Mouse (Mus musculus): ENCODE measurements at regions not wholly inside any gene's neighbourhood (a gene's known extent, or its start where the extent isn't known, plus 50 kb on each side); places are given as distances from the start of the nearest gene placed in this dataset.

- DNase-seq (ENCODE audit: low spot score) = no peak
- Histone ChIP-seq H3K4me1 (no peaks in the 10 kb centered on the region), H3K36me3 (no peaks in the 10 kb centered on the region), H3K9me3 (no peaks in the 10 kb centered on the region), H3K27ac (no peak overlapping the region), H3K27me3 (ENCODE audit: insufficient read depth, poor library complexity, severe bottlenecking) (no peaks in the 10 kb centered on the region), H3K4me3 (no peak overlapping the region)
- WGBS = 90% methylated on average over 6 of the region's 6 CpGs
Measured at GRCm38 (mm10) chr4:56027258-56027657, 495.0 kb upstream of the Klf4 start.

DNA sequence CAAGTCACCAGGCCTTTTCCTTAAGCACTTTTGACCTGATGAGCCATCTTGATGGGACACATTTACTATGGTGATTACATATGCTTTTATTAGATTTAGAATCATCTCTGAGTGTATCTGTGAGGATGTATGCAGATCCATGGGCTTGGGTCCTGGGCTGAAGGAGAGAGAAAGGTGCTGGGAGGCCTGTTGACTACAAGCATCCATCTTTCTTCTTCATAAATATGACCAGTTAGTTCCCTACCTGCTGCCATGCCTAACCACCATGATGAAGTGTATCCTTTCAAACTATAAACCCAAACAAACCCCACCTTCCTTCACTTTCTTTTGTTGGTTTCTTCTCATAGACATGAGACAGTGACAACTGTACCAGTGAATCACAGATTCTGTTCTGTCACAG, 492.2 kb upstream of the Klf4 start:
- DNase-seq (ENCODE audit: low spot score) = no peak
- Histone ChIP-seq H3K27ac (no peak overlapping the region), H3K36me3 (no peaks in the 10 kb centered on the region), H3K9me3 (no peaks in the 10 kb centered on the region), H3K4me3 (no peak overlapping the region), H3K27me3 (ENCODE audit: insufficient read depth, poor library complexity, severe bottlenecking) (no peaks in the 10 kb centered on the region), H3K4me1 (no peaks in the 10 kb centered on the region)

DNA sequence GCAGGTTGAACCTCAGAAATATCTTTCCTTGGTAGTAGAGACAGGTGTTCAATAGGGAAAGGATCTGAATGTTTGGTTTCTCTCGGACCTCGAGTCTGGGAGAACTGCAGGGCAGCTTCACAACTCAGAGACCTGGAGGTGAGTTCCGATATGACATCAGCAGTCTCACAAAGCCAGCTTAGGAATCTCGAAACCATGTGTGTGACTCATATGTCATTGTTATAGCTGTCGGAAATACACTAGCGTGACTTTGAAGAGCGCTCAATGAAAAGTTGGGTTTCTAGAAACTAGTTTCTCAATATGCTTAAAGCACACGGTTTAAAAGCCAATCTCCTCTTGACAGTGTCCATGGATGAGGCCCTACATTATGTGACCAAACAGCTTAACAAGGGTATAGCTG, 485.9 kb upstream of the Klf4 start:
- Histone ChIP-seq H3K27ac (no peak overlapping the region), H3K4me1 (no peaks in the 10 kb centered on the region), H3K27me3 (ENCODE audit: insufficient read depth, poor library complexity, severe bottlenecking) (no peaks in the 10 kb centered on the region), H3K4me3 (no peak overlapping the region), H3K36me3 (no peaks in the 10 kb centered on the region), H3K9me3 (no peaks in the 10 kb centered on the region)
- WGBS = 88% methylated on average over 8 of the region's 8 CpGs
- no peak for DNase-seq (ENCODE audit: low spot score)

- no peak for DNase-seq (ENCODE audit: low spot score)
- no peaks in the 10 kb centered on the region for H3K4me1 ChIP-seq
- H3K9me3 ChIP-seq = no peaks in the 10 kb centered on the region
- H3K27me3 ChIP-seq (ENCODE audit: insufficient read depth, poor library complexity, severe bottlenecking) = no peaks in the 10 kb centered on the region
- no peaks in the 10 kb centered on the region for H3K36me3 ChIP-seq
- 90% methylated on average over 7 of the region's 7 CpGs for WGBS
- no peak overlapping the region for H3K4me3 ChIP-seq
- H3K27ac ChIP-seq = no peak overlapping the region
Measured at GRCm38 (mm10) chr4:56015481-56015880, 483.2 kb upstream of the Klf4 start.

DNA sequence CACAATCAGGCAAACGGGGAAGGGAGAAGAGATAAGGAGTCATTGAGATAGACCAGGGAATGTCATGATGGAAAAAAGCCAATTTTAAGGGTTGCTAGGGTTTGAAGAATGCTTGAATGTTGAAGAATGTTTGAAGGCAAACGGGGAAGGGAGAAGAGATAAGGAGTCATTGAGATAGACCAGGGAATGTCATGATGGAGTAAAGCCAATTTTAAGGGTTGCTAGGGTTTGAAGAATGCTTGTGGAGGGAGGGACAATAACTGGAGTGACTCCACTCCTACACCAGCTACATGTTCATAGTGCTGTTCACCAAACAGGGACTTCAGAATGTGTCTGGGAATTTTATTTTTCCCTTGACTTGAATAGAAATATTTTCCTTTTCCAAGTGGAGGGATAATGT, 476.0 kb upstream of the Klf4 start:
- no peak for DNase-seq (ENCODE audit: low spot score)
- H3K27ac ChIP-seq = no peak overlapping the region

GRCm38 (mm10) chr4:56004227-56004626, 472.0 kb upstream of the Klf4 start:
- Histone ChIP-seq H3K27me3 (ENCODE audit: insufficient read depth, poor library complexity, severe bottlenecking) (no peaks in the 10 kb centered on the region), H3K9me3 (no peaks in the 10 kb centered on the region), H3K4me3 (no peak overlapping the region), H3K4me1 (no peaks in the 10 kb centered on the region), H3K36me3 (no peaks in the 10 kb centered on the region), H3K27ac (no peak overlapping the region)
- DNase-seq (ENCODE audit: low spot score) = no peak
- WGBS = 84% methylated on average over 5 of the region's 5 CpGs

More for the DNA sequence above, 476.0 kb upstream of the Klf4 start:
- H3K27me3 ChIP-seq (ENCODE audit: insufficient read depth, poor library complexity, severe bottlenecking) = no peaks in the 10 kb centered on the region
- no peaks in the 10 kb centered on the region for H3K36me3 ChIP-seq
- H3K4me1 ChIP-seq = no peaks in the 10 kb centered on the region
- 17% methylated on average over 2 of the region's 2 CpGs for WGBS
- H3K9me3 ChIP-seq = no peaks in the 10 kb centered on the region
- H3K4me3 ChIP-seq = no peak overlapping the region

GRCm38 (mm10) chr4:56001312-56001731, 469.1 kb upstream of the Klf4 start:
- DNase-seq (ENCODE audit: low spot score) = no peak
- no peaks in the 10 kb centered on the region for H3K4me1 ChIP-seq
- no peak overlapping the region for H3K4me3 ChIP-seq
- H3K9me3 ChIP-seq = no peaks in the 10 kb centered on the region
- no peaks in the 10 kb centered on the region for H3K36me3 ChIP-seq
- H3K27me3 ChIP-seq (ENCODE audit: insufficient read depth, poor library complexity, severe bottlenecking) = no peaks in the 10 kb centered on the region
- 84% methylated on average over 3 of the region's 3 CpGs for WGBS
- H3K27ac ChIP-seq = no peak overlapping the region

- H3K9me3 ChIP-seq = no peaks in the 10 kb centered on the region
- H3K4me1 ChIP-seq = no peaks in the 10 kb centered on the region
- no peak overlapping the region for H3K27ac ChIP-seq
- no peak for DNase-seq (ENCODE audit: low spot score)
- H3K4me3 ChIP-seq = no peak overlapping the region
- no peaks in the 10 kb centered on the region for H3K36me3 ChIP-seq
- H3K27me3 ChIP-seq (ENCODE audit: insufficient read depth, poor library complexity, severe bottlenecking) = no peaks in the 10 kb centered on the region
Measured at GRCm38 (mm10) chr4:55984026-55984425, 451.8 kb upstream of the Klf4 start.

DNA sequence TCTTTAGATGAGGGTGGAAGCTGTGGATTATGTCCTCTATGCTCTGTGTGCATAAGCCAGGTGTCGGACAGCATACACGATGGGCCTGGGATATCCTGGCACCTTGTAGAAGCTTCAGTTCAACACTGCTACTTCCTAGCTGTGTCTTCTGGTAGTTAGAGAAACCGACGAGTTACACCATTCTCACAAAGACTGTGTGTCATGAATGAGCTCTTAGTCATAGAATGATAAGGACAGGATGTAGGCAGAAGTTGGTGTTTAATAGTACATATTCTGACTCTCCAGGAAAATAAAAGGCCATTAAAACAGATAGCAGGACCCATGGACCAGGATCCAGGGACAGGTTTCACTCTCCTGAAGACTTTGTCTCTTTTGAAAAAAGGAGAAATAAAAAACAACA, 446.3 kb upstream of the Klf4 start:
- Histone ChIP-seq H3K27ac (no peak overlapping the region), H3K36me3 (no peaks in the 10 kb centered on the region), H3K4me3 (no peak overlapping the region), H3K27me3 (ENCODE audit: insufficient read depth, poor library complexity, severe bottlenecking) (no peaks in the 10 kb centered on the region), H3K9me3 (no peaks in the 10 kb centered on the region), H3K4me1 (no peaks in the 10 kb centered on the region)
- no peak for DNase-seq (ENCODE audit: low spot score)
- 68% methylated on average over 4 of the region's 4 CpGs for WGBS

GRCm38 (mm10) chr4:55976265-55976664, 444.0 kb upstream of the Klf4 start:
- DNase-seq (ENCODE audit: low spot score) = no peak
- Histone ChIP-seq H3K4me1 (no peaks in the 10 kb centered on the region), H3K27ac (no peak overlapping the region), H3K9me3 (no peaks in the 10 kb centered on the region), H3K4me3 (no peak overlapping the region), H3K36me3 (no peaks in the 10 kb centered on the region), H3K27me3 (ENCODE audit: insufficient read depth, poor library complexity, severe bottlenecking) (no peaks in the 10 kb centered on the region)
- WGBS = 79% methylated on average over 2 of the region's 2 CpGs

- no peak for DNase-seq (ENCODE audit: low spot score)
- H3K4me3 ChIP-seq = no peak overlapping the region
- H3K36me3 ChIP-seq = no peaks in the 10 kb centered on the region
- no peaks in the 10 kb centered on the region for H3K9me3 ChIP-seq
- H3K27ac ChIP-seq = no peak overlapping the region
- 87% methylated on average over 1 of the region's 1 CpGs for WGBS
- H3K4me1 ChIP-seq = no peaks in the 10 kb centered on the region
- H3K27me3 ChIP-seq (ENCODE audit: insufficient read depth, poor library complexity, severe bottlenecking) = no peaks in the 10 kb centered on the region
Measured at GRCm38 (mm10) chr4:55973706-55974105, 441.4 kb upstream of the Klf4 start.

- no peaks in the 10 kb centered on the region for H3K9me3 ChIP-seq
- 79% methylated on average over 7 of the region's 7 CpGs for WGBS
- no peak for DNase-seq (ENCODE audit: low spot score)
- H3K27ac ChIP-seq = no peak overlapping the region
- H3K4me3 ChIP-seq = no peak overlapping the region
- no peaks in the 10 kb centered on the region for H3K36me3 ChIP-seq
- H3K4me1 ChIP-seq = no peaks in the 10 kb centered on the region
- no peaks in the 10 kb centered on the region for H3K27me3 ChIP-seq (ENCODE audit: insufficient read depth, poor library complexity, severe bottlenecking)
Measured at GRCm38 (mm10) chr4:55972235-55972819, 440.1 kb upstream of the Klf4 start.

GRCm38 (mm10) chr4:55960063-55960462, 427.8 kb upstream of the Klf4 start:
- Histone ChIP-seq H3K27ac (no peak overlapping the region), H3K27me3 (ENCODE audit: insufficient read depth, poor library complexity, severe bottlenecking) (no peaks in the 10 kb centered on the region), H3K36me3 (no peaks in the 10 kb centered on the region), H3K4me3 (no peak overlapping the region), H3K4me1 (no peaks in the 10 kb centered on the region), H3K9me3 (no peaks in the 10 kb centered on the region)
- DNase-seq (ENCODE audit: low spot score) = no peak
- WGBS = 70% methylated on average over 1 of the region's 1 CpGs

DNA sequence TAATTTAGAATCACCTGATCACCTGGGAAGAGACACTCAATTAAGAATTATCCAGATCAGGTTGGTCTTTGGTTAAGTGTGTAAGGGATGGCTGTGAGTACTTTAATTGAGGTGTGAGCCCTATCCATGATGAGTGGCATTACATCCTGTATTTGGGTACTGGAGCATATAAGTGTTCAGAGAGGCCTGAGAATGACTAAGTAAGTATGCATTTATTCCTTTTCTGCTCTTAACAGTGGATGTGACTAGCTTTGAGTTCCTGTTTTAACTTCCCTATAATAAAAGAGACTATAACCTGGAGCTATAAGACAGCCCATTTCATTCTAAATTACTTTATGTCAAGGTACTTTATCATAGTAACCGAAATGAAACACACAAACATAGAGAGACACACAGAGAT, 421.4 kb upstream of the Klf4 start:
- no peaks in the 10 kb centered on the region for H3K4me1 ChIP-seq
- no peaks in the 10 kb centered on the region for H3K36me3 ChIP-seq
- WGBS = 89% methylated on average over 1 of the region's 1 CpGs
- H3K27ac ChIP-seq = no peak overlapping the region
- no peak overlapping the region for H3K4me3 ChIP-seq
- no peak for DNase-seq (ENCODE audit: low spot score)
- no peaks in the 10 kb centered on the region for H3K27me3 ChIP-seq (ENCODE audit: insufficient read depth, poor library complexity, severe bottlenecking)
- H3K9me3 ChIP-seq = no peaks in the 10 kb centered on the region
